Mouse (Mus musculus) embryo, embryonic 9.5 days (tissue): ENCODE measurements at regions not wholly inside any gene's neighbourhood (a gene's known extent, or its start where the extent isn't known, plus 50 kb on each side); places are given as distances from the start of the nearest gene placed in this dataset.

ENCODE experiments used
- DNase-seq: peaks from one replicate; pipeline ENCODE4 v3.0.0-alpha.2; 2017; ENCODE audit errors: extremely low spot score

DNA sequence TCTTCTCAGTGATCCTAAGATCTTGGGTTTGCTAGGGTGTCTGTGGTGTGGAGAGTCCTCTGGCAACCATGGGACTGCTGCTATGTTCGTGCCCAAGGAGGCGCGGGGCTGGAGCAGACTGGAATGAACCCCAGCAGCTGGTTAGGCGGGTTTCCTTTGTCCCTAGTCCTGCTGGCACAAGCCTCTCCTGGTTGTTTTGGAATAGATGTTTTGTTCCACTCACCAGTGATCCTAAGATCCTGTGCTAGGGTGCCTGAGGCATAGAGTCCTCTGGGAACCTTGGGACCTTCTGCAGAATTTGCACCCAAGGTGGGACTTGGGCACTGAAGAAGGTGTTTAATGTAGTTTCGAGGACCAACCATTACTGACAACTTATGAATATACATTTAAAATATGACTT is 1205.9 kb upstream of the Gm8797 start:
- DNase-seq: no peak

DNA sequence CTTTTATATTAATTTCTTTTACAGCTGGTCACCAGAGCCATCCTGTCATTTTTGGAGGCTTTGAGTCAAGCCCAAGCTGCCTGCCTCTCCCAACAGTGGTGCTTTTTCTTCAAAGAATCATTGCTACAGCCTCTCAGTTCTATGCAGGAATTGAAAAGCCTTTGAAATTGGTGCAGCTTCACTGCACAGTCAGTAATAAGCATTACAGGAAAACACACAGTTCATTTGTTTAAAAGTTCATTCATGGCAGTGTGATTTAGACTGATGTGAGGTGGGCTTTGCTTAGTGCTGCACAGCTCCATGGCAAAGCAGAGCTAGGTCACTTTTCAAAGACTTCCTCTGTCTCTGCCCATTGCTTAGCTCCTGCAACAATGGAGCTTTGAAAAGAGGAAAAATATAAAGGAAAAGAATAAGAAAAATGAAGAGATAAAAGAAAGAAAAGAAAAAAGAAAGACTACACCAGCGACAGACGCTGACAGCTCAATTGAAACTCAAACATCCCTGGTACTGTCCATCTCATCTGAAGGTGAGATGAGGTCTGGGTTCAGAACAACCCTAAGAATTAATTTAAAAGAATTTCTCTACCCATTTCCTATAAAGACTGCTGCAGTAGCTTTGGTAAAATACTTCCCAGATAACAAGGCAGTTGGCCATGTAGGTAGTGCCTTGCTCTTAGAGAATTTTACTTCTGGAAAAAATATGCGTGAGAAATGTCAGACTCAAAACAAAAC is 1204.3 kb upstream of the Gm8797 start:
- DNase-seq: peak; percentile 20

DNA sequence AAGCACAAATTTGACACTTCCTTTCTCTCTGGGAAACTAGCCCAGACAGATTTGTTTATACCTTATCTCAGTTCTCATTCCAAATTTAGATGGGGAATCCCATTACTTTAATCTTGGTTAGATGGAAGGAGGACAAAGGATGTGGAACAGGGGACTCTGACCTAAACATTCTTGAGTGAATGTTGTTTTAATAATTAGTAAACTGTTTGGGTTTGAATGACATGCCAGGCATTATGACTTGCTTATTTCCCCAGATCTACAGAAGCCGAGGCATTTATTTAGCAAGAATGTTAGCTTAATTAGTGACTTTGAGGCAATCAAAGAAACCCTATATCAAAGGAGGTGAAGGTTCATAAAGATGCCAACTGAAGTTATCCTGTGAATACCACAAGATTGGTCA is 1189.9 kb upstream of the Gm8797 start:
- no peak for DNase-seq

DNA sequence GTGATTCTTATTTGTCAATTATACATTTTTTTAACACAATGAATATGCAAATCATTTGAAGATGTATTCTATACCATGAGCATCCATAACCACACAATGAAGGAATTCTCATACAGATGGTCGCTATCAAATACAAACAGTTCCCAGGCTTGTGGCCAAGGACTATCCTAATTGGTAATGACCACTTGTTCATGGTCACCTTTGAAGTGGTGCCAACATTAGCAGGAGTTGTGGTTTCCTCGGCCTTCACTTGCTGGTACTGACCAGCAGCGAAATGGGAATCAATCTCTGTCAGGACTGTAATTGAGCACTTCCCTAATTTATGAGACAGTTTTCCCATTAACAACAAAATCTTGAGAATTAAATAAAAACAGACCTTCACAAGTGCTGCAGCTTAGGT is 1168.1 kb upstream of the Gm8797 start:
- DNase-seq: no peak

DNA sequence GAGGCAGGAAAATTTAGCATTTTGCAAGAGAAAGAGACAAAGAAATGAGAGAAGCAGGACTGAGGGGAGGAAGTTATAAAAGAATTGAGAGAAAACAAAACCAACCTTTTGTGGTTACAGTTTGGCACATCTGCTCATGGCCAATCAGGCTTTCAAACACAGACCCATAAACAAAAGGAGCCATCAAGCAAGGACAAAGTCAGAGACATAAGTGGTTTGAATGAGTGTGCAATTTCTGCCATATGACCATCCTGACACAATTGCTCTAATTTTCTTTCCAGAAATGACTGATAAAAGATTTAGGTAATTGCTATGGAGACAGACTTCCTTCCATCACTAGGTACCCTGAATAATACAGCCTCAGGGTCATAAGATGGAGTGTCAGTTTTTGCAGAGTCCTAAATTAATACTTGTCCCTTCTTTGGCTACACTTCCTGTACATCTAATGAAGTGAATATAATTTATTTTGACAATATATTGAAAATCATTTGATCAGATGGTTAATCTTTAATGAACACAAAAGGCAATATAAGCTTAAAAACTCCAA is 1156.6 kb upstream of the Gm8797 start:
- DNase-seq: no peak

DNA sequence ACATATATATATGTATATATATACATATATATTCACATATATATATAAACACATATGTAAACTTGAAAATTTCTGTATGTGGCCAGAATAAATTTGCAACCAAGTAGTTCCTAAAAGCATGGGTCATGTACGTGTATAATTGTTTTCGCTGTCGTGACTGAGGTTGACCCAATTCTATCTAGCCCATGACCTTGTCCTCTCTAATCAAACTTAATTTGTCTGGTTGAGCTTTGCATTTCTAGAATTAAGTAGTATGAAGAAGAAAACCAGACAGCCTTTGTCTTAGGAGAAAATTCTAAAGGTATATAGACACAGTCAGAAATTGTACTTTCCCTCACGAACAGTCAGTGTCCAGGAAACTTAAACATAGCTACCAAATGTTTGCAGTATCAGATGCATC is 1156.1 kb upstream of the Gm8797 start:
- no peak for DNase-seq
